ENCODE assay signal across 12 mouse cellular contexts in genomic region chr5:64801545-64801944, GRCm38 (mm10).
"Had no signal": no experiment of that assay in that cellular context is flagged by ENCODE, and none has a peak within 500 bp of the region (broad histone marks: within the 10 kb centered on the region; RNA-seq: fewer than 3 reads in every experiment).

No protein-coding gene starts in this region.

- H3K9me3 ChIP-seq: liver, embryonic 15.5 days; midbrain, embryonic 12.5 days; neural tube, embryonic 15.5 days had no signal

- H3K9ac ChIP-seq: neural tube, embryonic 15.5 days had no signal

- H3K36me3 ChIP-seq: limb, embryonic 13.5 days; neural tube, embryonic 15.5 days had no signal

- DNase-seq: kidney, adult 18-20 months; kidney, postnatal 25 days; lung, embryonic 14.5 days; lung, postnatal 10 days; lung, postnatal 4 days; right cerebral cortex, adult 18-20 months; right cerebral cortex, postnatal 25 days; thymus, adult 18-20 months had no signal

- H3K27me3 ChIP-seq: limb, embryonic 13.5 days; midbrain, embryonic 12.5 days; neural tube, embryonic 15.5 days had no signal
